Mouse (Mus musculus) brain, embryonic 18.5 days (tissue): ENCODE measurements around the gene Trim68.
"Not testable (repeated sequence)": the region's sequence is repeated elsewhere in the genome, so short reads cannot be mapped to it uniquely, and the experiment has no call there.

Experiments
- DNase-seq: peaks from one replicate; pipeline ENCODE4 v3.0.0-alpha.2; 2012; ENCODE audit warnings: low read depth, low spot score

Gene Trim68

GRCm38 (mm10) chr7:102686944-102687501 lies at the start of gene Trim68:
Gene Trim68, minus strand, starts transcription at chr7:102687327.
- DNase-seq, result peak; percentile 65

- DNase-seq, result no peak
Measured at GRCm38 (mm10) chr7:102733793-102734192, 46.7 kb upstream of the Trim68 start.

- DNase-seq, result no peak
Measured at GRCm38 (mm10) chr7:102727391-102727790, 40.3 kb upstream of the Trim68 start, which contains the start of gene Olfr559. Gene Olfr559, minus strand, starts transcription at chr7:102727491.

- no peak for DNase-seq
Measured at GRCm38 (mm10) chr7:102718970-102719369, 31.8 kb upstream of the Trim68 start, which contains the start of gene Olfr33. Gene Olfr33, minus strand, starts transcription at chr7:102719070.

GRCm38 (mm10) chr7:102701915-102702314 lies 14.8 kb upstream of the Trim68 start, which contains the start of gene Olfr558:
Gene Olfr558, plus strand, starts transcription at chr7:102702215.
- no peak for DNase-seq

GRCm38 (mm10) chr7:102698461-102698860 lies 11.3 kb upstream of the Trim68 start:
- DNase-seq, result no peak

- DNase-seq, result no peak
Measured at GRCm38 (mm10) chr7:102695358-102696125, 8.4 kb upstream of the Trim68 start, which contains the start of gene Olfr557. Gene Olfr557, plus strand, starts transcription at chr7:102695910.

GRCm38 (mm10) chr7:102681916-102682315 lies 5.2 kb downstream of the Trim68 start:
- DNase-seq, result no peak

GRCm38 (mm10) chr7:102676225-102676624 lies 10.9 kb downstream of the Trim68 start:
- DNase-seq, result no peak

- DNase-seq, result no peak
Measured at GRCm38 (mm10) chr7:102665378-102665777, 21.7 kb downstream of the Trim68 start.

- no peak for DNase-seq
Measured at GRCm38 (mm10) chr7:102664599-102664998, 22.5 kb downstream of the Trim68 start, which contains the start of gene Olfr556. Gene Olfr556, plus strand, starts transcription at chr7:102664899.

- DNase-seq, result no peak
Measured at GRCm38 (mm10) chr7:102658523-102658922, 28.6 kb downstream of the Trim68 start, which contains the start of gene Olfr555. Gene Olfr555, plus strand, starts transcription at chr7:102658823.

GRCm38 (mm10) chr7:102644945-102645344 lies 42.2 kb downstream of the Trim68 start:
- not testable (repeated sequence) for DNase-seq

GRCm38 (mm10) chr7:102638132-102638531 lies 49.0 kb downstream of the Trim68 start, which contains the start of gene Olfr554:
Gene Olfr554, plus strand, starts transcription at chr7:102638432.
- DNase-seq, result no peak

GRCm38 (mm10) chr7:102636665-102637064 lies 50.5 kb downstream of the Trim68 start:
- DNase-seq, result no peak
